Mouse (Mus musculus): Measurements from ENCODE around the gene Slfnl1. TPM values are rescaled to one million over a fixed set of nuclear protein-coding genes. Genes with fewer than 3 reads are reported as not detected.
A peak's percentile ranks its signal among the peaks of the same experiment; 100 is the strongest.

Slfnl1 gene
- not detected in 2 replicates for polyA plus RNA-seq (2015; fragmentation: Nextera tagmentation; extraction: Ambion mirVana)

DNA sequence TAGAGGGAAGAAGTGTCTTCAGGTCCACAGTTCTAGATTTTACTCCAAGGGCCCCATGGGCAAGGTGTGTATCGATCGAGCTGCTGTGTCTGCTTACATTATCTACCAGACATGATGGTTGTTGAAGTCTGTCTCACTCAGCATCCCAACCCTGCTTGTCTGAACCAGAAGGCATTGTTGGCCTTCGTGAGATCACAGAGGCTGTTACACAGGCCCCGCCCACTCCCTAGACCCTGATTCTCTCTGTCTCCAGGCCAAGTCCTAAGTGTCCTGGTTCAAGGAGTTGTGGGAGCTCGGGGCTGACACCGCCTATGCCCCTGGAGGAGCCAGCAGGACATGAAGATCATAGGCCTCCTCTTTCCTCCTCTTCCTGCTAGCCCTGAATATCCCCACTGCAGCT, at the start of gene Slfnl1:
TSS of gene Slfnl1 (plus strand) at position 246 of the 400 bp plus-strand sequence.
- H3K9ac ChIP-seq (ENCODE audit: low read length): no peak within 1 kb of the TSS
- H3K36me3 ChIP-seq (ENCODE audit: control insufficient read depth, insufficient read depth, low read length): peaks cover 14% of the 10 kb centered on the region
- WGBS: 85% methylated on average over 6 of the region's 6 CpGs
- no peaks in the 10 kb centered on the region for H3K27me3 ChIP-seq (ENCODE audit: control insufficient read depth, insufficient read depth, low read length)
- no peaks in the 10 kb centered on the region for H3K9me3 ChIP-seq (replicated peaks; ENCODE audit: control insufficient read depth, low read length)
- no peak within 1 kb of the TSS for H3K4me3 ChIP-seq (replicated peaks; ENCODE audit: low read length)
- no peak for ATAC-seq (ENCODE audit: insufficient read depth, low FRiP score)
- no peak within 1 kb of the TSS for H3K4me2 ChIP-seq (ENCODE audit: low read depth, low read length)
- no peaks in the 10 kb centered on the region for H3K4me1 ChIP-seq (ENCODE audit: control insufficient read depth, insufficient read depth, low read length)
- no peak within 1 kb of the TSS for H3K27ac ChIP-seq (ENCODE audit: low read length)

DNA sequence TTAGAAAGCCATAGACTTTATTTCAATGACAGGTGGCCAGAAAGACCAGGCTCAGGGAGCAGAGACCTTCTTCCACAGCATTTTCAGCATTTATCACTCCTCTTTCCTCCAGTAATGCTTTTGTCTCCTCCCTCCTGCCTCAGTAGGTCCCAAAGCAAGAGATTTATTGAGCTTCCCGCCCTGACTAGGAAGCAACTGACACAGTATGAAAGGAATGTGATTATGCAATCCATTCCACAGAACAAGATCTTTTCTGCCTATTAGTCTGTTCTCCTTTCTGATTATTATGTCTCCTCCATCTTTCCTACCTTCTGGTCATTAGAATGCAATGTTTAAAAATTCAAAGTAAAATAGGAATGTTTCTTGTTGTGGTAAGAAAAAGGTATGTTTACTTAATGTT, 44.3 kb upstream of the Slfnl1 start:
- no peak; the same call in 1 of the 2 replicates for ATAC-seq (ENCODE audit: insufficient read depth, low FRiP score)
- Histone ChIP-seq H3K4me1 (ENCODE audit: control insufficient read depth, insufficient read depth, low read length) (0 out of 2 replicates have a peak, but pooled peaks cover 6% of the 10 kb centered on the region), H3K9ac (ENCODE audit: low read length) (no peak overlapping the region), H3K36me3 (ENCODE audit: control insufficient read depth, insufficient read depth, low read length) (peaks cover 10% of the 10 kb centered on the region; the same call in 1 of the 2 replicates), H3K27me3 (ENCODE audit: control insufficient read depth, insufficient read depth, low read length) (no peaks in the 10 kb centered on the region), H3K4me2 (ENCODE audit: low read depth, low read length) (no peak overlapping the region), H3K9me3 (replicated peaks; ENCODE audit: control insufficient read depth, low read length) (no peaks in the 10 kb centered on the region), H3K4me3 (replicated peaks; ENCODE audit: low read length) (no peak overlapping the region), H3K27ac (ENCODE audit: low read length) (peak overlapping the region; percentile 8; the same call in 1 of the 2 replicates)
- 31% methylated on average over 1 of the region's 1 CpGs for WGBS

DNA sequence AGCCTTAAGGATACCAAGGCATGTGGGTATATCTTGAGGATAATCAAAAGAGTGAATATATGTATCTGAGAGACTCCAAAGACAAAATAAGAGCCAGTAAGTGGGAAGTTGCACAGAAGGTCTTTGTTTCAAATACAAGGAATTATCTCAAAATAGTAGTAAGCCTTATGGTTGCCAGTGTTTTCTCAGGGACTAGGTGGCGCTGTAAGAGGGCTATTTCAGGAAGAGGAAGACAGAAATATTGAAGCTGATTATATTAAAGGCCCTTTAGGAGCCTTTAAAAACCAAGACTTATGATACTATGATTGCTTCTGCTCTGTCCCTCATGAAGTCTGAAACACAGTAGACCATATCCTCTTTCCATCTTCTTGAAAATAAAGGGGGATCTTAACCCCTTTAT, 25.1 kb upstream of the Slfnl1 start:
- Histone ChIP-seq H3K9me3 (replicated peaks; ENCODE audit: control insufficient read depth, low read length) (no peaks in the 10 kb centered on the region), H3K36me3 (ENCODE audit: control insufficient read depth, insufficient read depth, low read length) (peaks cover 15% of the 10 kb centered on the region), H3K9ac (ENCODE audit: low read length) (no peak overlapping the region), H3K27me3 (ENCODE audit: control insufficient read depth, insufficient read depth, low read length) (no peaks in the 10 kb centered on the region), H3K4me3 (replicated peaks; ENCODE audit: low read length) (no peak overlapping the region), H3K4me1 (ENCODE audit: control insufficient read depth, insufficient read depth, low read length) (no peaks in the 10 kb centered on the region), H3K27ac (ENCODE audit: low read length) (no peak overlapping the region), H3K4me2 (ENCODE audit: low read depth, low read length) (no peak overlapping the region)
- ATAC-seq (ENCODE audit: insufficient read depth, low FRiP score): no peak
- 88% methylated on average over 1 of the region's 1 CpGs for WGBS

DNA sequence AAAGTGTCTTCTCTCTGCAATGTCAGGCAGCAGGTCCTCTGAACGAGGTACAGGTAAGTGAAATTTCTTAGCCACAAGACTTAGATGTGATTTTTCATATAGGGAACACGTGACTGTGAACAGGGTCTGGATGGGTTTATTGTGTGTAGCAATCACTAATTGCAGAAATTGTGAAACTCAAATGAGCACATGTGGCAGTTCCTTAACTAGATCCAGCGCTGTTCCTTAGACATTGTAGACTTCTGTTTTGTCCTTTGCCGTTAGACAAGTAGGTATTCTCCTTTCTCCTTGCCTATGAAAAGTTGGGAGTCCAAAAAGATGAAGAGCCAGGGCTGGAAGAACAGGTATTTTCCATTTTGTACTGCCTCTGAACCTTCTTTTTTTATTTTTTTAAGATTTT, 20.8 kb upstream of the Slfnl1 start:
- H3K36me3 ChIP-seq (ENCODE audit: control insufficient read depth, insufficient read depth, low read length): peaks cover 15% of the 10 kb centered on the region
- H3K9ac ChIP-seq (ENCODE audit: low read length): no peak overlapping the region
- H3K27me3 ChIP-seq (ENCODE audit: control insufficient read depth, insufficient read depth, low read length): no peaks in the 10 kb centered on the region
- H3K4me3 ChIP-seq (replicated peaks; ENCODE audit: low read length): no peak overlapping the region
- no peak for ATAC-seq (ENCODE audit: insufficient read depth, low FRiP score)
- H3K9me3 ChIP-seq (replicated peaks; ENCODE audit: control insufficient read depth, low read length): no peaks in the 10 kb centered on the region
- no peak overlapping the region for H3K4me2 ChIP-seq (ENCODE audit: low read depth, low read length)
- H3K4me1 ChIP-seq (ENCODE audit: control insufficient read depth, insufficient read depth, low read length): no peaks in the 10 kb centered on the region
- H3K27ac ChIP-seq (ENCODE audit: low read length): no peak overlapping the region
- WGBS: 93% methylated on average over 4 of the region's 4 CpGs

DNA sequence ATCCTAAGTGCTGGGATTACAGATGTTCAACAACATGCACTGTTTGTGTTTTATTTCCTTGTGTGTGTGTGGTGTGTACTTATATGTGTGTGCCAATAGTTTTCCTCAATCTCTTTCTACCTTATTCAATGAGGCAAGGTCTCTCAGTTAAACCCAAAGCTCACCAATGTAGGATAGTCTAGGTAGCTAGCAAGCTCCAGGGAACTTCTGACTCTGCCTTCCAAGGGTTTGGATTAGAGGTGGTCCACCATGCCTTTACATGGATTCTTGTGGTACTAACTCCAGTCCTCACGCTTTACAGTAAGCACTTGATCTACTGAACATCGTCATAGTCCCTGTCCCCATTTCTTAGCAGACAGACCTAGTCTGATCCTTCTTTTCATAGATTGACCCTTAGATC, 17.7 kb upstream of the Slfnl1 start:
- Histone ChIP-seq H3K36me3 (ENCODE audit: control insufficient read depth, insufficient read depth, low read length) (peaks cover 1% of the 10 kb centered on the region), H3K4me1 (ENCODE audit: control insufficient read depth, insufficient read depth, low read length) (no peaks in the 10 kb centered on the region; the same call in 1 of the 2 replicates), H3K4me3 (replicated peaks; ENCODE audit: low read length) (no peak overlapping the region), H3K27me3 (ENCODE audit: control insufficient read depth, insufficient read depth, low read length) (no peaks in the 10 kb centered on the region), H3K9me3 (replicated peaks; ENCODE audit: control insufficient read depth, low read length) (no peaks in the 10 kb centered on the region), H3K27ac (ENCODE audit: low read length) (no peak overlapping the region), H3K9ac (ENCODE audit: low read length) (no peak overlapping the region), H3K4me2 (ENCODE audit: low read depth, low read length) (no peak overlapping the region)
- no peak for ATAC-seq (ENCODE audit: insufficient read depth, low FRiP score)
- WGBS: 99% methylated on average over 2 of the region's 2 CpGs

DNA sequence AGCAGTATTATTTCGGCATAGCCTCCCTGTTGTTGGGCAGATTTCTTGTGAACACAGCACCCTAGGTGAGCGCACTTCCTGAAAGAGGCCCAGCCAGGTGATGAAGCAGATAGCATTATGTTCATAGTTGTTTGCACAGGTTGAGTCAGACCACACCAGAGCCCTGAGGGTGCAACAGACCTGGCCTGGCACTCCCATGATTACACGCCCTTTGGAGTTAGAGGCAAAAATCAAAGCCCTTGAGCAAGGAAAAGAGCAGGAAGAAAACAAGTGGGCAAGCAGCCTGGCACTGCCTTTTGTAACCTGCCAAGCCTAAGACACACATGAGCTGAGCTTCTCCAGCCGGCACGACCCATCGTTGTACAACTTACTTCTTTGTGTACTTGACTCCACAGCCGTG, 15.5 kb upstream of the Slfnl1 start:
- peak overlapping the region; percentile 34 for H3K4me3 ChIP-seq (replicated peaks; ENCODE audit: low read length)
- H3K4me2 ChIP-seq (ENCODE audit: low read depth, low read length): peak overlapping the region; percentile 41; the same call in 1 of the 2 replicates
- ATAC-seq (ENCODE audit: insufficient read depth, low FRiP score): peak; percentile 97
- H3K27me3 ChIP-seq (ENCODE audit: control insufficient read depth, insufficient read depth, low read length): no peaks in the 10 kb centered on the region
- no peaks in the 10 kb centered on the region for H3K9me3 ChIP-seq (replicated peaks; ENCODE audit: control insufficient read depth, low read length)
- peak overlapping the region; percentile 65 for H3K9ac ChIP-seq (ENCODE audit: low read length)
- peak overlapping the region; percentile 97 for H3K27ac ChIP-seq (ENCODE audit: low read length)
- 58% methylated on average over 7 of the region's 7 CpGs for whole genome bisulfite sequencing
- no peaks in the 10 kb centered on the region; the same call in 1 of the 2 replicates for H3K4me1 ChIP-seq (ENCODE audit: control insufficient read depth, insufficient read depth, low read length)
- no peaks in the 10 kb centered on the region for H3K36me3 ChIP-seq (ENCODE audit: control insufficient read depth, insufficient read depth, low read length)

DNA sequence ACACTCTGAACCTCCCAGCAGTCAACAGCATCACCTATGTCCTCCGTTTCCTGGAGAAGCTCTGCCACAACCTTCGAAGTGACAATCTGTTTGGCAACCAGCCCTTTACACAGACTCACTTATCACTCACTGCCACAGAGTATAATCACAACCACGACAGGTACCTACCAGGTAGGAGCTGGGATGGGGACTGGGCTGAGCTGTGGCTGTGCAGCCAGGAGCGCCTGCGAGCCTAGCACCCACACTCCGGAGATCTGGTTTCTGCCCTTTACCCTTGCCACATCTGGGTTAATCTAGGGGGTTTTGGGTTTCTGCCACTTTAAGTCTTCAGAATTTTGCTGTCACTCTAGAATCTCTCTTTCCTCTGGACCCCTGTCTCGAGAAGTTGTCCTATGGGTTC, 15.1 kb upstream of the Slfnl1 start:
- ATAC-seq (ENCODE audit: insufficient read depth, low FRiP score): peak; percentile 66
- Histone ChIP-seq H3K27ac (ENCODE audit: low read length) (peak overlapping the region; percentile 97), H3K4me1 (ENCODE audit: control insufficient read depth, insufficient read depth, low read length) (no peaks in the 10 kb centered on the region; the same call in 1 of the 2 replicates), H3K4me3 (replicated peaks; ENCODE audit: low read length) (peak overlapping the region; percentile 34), H3K9me3 (replicated peaks; ENCODE audit: control insufficient read depth, low read length) (no peaks in the 10 kb centered on the region), H3K4me2 (ENCODE audit: low read depth, low read length) (peak overlapping the region; percentile 41; the same call in 1 of the 2 replicates), H3K9ac (ENCODE audit: low read length) (peak overlapping the region; percentile 65), H3K36me3 (ENCODE audit: control insufficient read depth, insufficient read depth, low read length) (0 out of 2 replicates have a peak, but pooled peaks cover 3% of the 10 kb centered on the region), H3K27me3 (ENCODE audit: control insufficient read depth, insufficient read depth, low read length) (no peaks in the 10 kb centered on the region)
- WGBS: 70% methylated on average over 7 of the region's 7 CpGs

DNA sequence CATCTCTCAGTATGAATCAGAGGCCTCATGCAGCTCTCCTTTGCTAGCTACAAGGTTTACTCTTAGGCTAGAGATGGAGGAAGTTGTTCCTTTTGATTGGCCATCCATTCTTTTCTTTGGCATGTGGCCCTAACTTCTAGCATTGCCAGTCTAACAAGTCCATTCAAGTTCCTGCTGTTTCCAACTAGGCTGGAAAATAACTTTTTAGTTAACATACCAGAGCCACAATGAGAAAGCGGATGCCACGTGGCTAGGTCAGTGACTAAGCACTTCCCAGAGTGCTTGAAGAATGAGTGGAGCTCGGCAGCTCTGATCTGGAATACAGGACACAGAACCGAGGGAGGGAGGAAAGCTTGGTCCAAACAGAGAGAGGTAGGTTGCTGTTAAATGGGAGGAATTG, 14.7 kb upstream of the Slfnl1 start:
- Histone ChIP-seq H3K36me3 (ENCODE audit: control insufficient read depth, insufficient read depth, low read length) (0 out of 2 replicates have a peak, but pooled peaks cover 3% of the 10 kb centered on the region), H3K9me3 (replicated peaks; ENCODE audit: control insufficient read depth, low read length) (no peaks in the 10 kb centered on the region), H3K4me1 (ENCODE audit: control insufficient read depth, insufficient read depth, low read length) (no peaks in the 10 kb centered on the region; the same call in 1 of the 2 replicates), H3K27ac (ENCODE audit: low read length) (peak overlapping the region; percentile 97), H3K4me3 (replicated peaks; ENCODE audit: low read length) (peak overlapping the region; percentile 34), H3K4me2 (ENCODE audit: low read depth, low read length) (peak overlapping the region; percentile 41), H3K9ac (ENCODE audit: low read length) (peak overlapping the region; percentile 65), H3K27me3 (ENCODE audit: control insufficient read depth, insufficient read depth, low read length) (no peaks in the 10 kb centered on the region)
- no peak; the same call in 1 of the 2 replicates for ATAC-seq (ENCODE audit: insufficient read depth, low FRiP score)
- WGBS: 61% methylated on average over 4 of the region's 4 CpGs

DNA sequence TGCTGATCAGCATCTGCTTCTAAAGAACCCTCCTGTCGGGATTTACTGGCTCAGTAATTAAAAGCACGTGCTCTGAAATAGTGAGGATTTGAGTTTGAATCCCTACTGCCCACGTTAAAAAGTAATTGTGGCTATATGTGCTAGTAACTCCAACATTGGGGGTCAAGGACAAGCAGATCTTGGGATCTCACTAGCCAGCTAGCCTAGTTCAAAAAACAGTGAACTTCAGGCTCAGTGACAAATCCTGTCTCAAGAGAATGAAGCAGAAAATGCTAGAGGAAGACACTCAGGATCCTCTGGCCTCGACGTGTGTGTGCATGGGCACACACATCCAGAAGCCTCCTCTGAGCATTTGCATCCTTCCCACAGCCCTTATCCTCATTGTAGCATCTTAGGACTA, 10.3 kb upstream of the Slfnl1 start:
- Histone ChIP-seq H3K9me3 (replicated peaks; ENCODE audit: control insufficient read depth, low read length) (no peaks in the 10 kb centered on the region), H3K4me1 (ENCODE audit: control insufficient read depth, insufficient read depth, low read length) (no peaks in the 10 kb centered on the region; the same call in 1 of the 2 replicates), H3K27me3 (ENCODE audit: control insufficient read depth, insufficient read depth, low read length) (no peaks in the 10 kb centered on the region), H3K27ac (ENCODE audit: low read length) (no peak overlapping the region), H3K4me2 (ENCODE audit: low read depth, low read length) (no peak overlapping the region), H3K4me3 (replicated peaks; ENCODE audit: low read length) (no peak overlapping the region), H3K36me3 (ENCODE audit: control insufficient read depth, insufficient read depth, low read length) (0 out of 2 replicates have a peak, but pooled peaks cover 8% of the 10 kb centered on the region), H3K9ac (ENCODE audit: low read length) (no peak overlapping the region)
- no peak for ATAC-seq (ENCODE audit: insufficient read depth, low FRiP score)
- 88% methylated on average over 5 of the region's 5 CpGs for WGBS
